Mouse (Mus musculus): ENCODE data around the gene Homer2.

Gene Homer2

DNA sequence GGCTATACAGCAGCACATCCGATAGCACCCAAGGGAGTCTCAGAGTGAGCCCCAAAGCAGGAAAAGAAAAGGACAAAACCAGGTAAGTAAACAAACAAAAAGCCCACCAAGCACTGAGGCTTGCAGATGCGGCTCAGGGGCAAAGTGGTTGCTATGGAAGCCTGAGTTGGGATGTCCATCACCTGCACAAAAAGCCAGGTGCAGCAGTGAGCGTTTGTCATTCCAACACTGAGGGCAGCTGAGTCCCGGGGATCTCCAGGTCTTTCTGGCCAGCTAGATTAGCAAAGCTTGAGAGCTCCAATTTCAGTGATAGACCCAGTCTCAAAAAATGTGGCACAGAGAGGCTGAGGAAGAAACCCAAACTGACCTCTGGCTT is 149.4 kb downstream of the Homer2 start:
- no peak for DNase-seq

GRCm38 (mm10) chr7:81557252-81557984 is 149.9 kb downstream of the Homer2 start:
- no peak for DNase-seq

DNA sequence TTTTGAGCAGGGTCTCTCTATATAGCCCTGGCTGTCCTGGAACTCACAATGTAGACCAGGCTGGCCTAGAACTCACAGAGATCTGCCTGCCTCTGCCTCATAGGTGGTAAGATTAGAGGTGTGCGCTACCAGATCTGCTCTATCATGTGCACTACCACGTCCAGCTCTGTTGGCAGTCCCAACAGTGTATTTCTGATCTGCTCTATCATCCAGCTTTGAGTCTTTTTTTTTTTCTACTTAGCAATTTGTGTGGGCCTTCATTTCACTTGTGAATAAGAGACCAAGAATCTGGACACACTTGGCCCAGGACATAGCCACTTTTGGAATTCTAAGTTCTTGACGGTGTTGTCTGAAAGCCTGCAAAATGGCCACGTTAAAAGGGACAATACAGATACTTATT is 150.5 kb downstream of the Homer2 start:
- DNase-seq = no peak

DNA sequence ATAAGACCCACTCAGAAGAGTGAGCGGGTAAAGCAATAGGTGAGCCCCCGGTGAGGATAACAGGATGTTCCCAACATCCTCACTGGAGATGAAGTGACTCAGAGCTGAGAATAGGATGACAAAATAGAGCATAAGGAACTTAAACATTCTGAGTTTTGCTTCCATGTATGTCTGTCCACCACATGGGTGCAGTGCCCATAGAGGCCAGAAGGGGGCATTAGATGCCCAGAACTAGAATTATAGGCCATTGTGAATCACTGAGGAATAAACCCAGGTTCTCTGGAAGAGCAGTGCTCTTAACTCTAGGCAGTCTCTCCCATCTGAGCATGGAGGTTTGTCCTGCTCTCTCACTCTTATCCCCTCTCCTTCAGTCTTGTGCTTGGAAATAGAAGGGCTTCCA is 153.0 kb downstream of the Homer2 start:
- DNase-seq = no peak

DNA sequence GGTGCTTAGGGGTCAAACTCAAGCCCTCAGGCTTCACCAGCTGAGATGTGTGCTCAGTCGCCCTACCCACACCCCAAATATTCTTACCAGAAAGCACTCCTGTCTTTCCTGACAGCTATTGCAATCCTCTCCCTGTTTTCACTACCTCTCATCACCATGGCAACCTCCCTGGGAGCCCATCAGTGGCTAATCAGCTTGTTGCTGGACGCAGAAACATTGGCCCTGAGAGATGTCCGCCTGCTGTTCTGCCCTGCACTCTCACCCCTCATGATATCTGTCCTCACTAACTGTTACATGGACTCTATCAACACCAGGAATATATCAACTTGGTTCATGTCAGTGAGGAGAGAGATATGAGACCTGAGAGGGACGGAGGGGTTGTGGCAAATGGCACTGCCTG is 153.7 kb downstream of the Homer2 start:
- DNase-seq = no peak
